Mouse (Mus musculus): ENCODE data around the gene Creld1. TPM values are rescaled to one million over a fixed set of nuclear protein-coding genes. Genes with fewer than 3 reads are reported as not detected.

Gene Creld1
- total RNA-seq, 1 experiment from 2014 or later = 3.4 TPM

DNA sequence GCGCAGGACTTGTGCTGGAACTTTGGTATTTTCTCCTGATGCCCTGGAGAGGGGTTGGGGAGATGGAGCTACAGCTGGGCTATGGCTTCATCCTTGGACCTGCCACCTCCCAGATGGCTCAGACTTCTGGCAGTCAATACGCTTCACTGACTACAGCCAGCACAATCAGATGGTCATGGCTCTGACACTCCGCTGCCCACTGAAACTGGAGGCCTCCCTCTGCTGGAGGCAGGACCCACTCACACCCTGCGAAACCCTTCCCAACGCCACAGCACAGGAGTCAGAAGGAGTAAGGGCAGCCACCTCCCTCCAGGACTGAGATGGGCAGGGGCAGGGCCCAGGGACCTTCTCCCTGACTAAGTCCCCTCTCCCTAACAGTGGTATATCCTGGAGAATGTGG is 17.5 kb upstream of the Creld1 start:
- no peak for ATAC-seq (replicated peaks; ENCODE audit: insufficient number of reproducible peaks, low FRiP score, low TSS enrichment, poor library complexity, severe bottlenecking)

DNA sequence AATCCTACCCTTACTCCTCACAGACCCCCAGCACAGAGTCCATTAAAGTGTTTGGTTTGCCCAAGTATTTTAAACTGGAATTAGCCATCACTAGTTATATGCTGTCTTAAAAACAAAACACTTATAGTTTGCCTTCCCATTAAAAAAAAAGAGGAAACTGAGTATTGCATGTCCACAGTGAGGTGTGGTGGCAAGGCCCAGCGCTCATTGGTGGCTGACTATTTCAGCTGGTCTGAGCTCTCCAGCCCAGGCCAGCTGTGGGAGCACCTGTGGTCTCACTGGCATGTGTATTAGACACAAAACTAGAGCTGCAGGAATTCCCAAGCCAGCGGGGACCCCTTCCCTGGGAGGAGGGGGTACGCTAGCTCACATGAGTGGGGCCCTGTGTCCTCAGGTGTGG is 14.6 kb upstream of the Creld1 start:
- ATAC-seq (replicated peaks; ENCODE audit: insufficient number of reproducible peaks, low FRiP score, low TSS enrichment, poor library complexity, severe bottlenecking) = no peak

DNA sequence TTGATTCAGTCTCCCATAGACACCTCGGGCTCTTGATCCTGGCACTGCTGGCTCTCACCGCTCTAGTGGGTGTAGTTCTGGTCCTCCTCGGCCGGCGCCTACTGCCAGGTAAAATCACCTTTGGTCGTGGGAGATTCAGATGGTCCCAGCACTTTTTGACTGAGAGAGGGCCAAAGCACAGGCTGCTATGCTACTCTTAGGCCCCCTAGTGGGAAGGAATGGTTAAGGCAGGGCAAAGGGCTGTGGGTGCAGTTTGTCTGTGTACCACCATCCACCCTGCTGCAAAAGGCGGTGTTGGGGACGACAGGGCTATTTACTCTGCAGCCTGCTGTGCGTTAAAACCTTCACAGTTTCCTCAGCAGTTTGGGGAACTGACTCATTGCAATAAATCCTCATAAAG is 14.1 kb upstream of the Creld1 start:
- peak; percentile 73 for ATAC-seq (replicated peaks; ENCODE audit: insufficient number of reproducible peaks, low FRiP score, low TSS enrichment, poor library complexity, severe bottlenecking)

DNA sequence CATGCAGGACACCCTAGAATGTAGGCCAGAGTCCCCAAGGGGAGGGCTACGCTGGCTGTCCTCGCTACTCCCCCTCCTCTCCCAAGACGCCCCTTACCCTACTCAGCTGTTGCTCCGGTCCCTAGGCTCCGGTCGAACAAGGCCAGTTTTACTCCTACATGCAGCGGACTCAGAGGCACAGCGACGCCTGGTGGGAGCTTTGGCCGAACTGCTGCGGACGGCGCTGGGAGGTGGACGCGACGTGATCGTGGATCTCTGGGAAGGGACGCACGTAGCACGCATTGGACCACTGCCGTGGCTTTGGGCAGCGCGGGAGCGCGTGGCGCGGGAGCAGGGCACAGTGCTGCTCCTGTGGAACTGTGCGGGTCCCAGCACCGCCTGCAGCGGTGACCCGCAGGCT is 13.7 kb upstream of the Creld1 start:
- peak; percentile 56 for ATAC-seq (replicated peaks; ENCODE audit: insufficient number of reproducible peaks, low FRiP score, low TSS enrichment, poor library complexity, severe bottlenecking)

DNA sequence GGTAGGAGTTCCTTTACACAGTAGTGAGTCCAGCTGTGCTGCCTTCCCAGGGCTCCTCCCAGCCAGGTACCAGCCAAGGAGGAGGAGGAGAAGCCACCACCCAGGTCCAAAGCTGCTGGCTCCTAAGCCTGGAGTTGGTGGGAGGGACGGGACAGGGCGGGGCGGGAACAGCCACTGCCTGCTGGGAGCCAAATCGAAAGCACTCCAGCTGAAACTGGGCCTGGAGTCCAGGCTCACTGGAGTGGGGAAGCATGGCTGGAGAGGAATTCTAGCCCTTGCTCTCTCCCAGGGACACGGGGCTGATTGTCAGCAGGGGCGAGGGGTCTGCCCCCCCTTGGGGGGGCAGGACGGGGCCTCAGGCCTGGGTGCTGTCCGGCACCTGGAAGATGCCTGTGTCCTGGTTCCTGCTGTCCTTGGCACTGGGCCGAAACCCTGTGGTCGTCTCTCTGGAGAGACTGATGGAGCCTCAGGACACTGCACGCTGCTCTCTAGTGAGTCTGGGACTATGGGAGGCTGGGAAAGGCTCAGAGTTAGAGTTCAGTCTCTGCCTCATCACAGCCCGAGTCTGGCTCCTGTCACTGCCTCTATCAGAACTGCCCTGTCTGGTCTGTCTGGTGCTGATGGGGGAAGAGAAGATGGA is 11.7 kb upstream of the Creld1 start, which contains the start of gene Il17rc:
TSS of gene Il17rc (plus strand) at position 131 of the 640 bp plus-strand sequence.
- no peak for ATAC-seq (replicated peaks; ENCODE audit: insufficient number of reproducible peaks, low FRiP score, low TSS enrichment, poor library complexity, severe bottlenecking)

DNA sequence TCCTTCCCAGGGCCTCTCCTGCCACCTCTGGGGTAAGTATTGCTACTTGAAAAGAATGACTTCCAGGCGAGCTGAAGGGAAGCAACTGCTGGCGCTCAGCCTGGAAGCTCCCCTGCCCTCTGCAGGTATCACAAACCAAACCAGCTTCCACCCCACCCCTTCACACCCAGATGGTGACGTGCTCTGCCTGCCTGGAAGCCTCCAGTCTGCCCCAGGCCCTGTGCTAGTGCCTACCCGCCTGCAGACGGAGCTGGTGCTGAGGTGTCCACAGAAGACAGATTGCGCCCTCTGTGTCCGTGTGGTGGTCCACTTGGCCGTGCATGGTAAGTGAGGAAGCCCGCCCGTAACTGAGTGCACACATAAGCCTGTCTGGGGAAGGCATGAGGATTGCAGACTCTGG is 11.0 kb upstream of the Creld1 start:
- ATAC-seq (replicated peaks; ENCODE audit: insufficient number of reproducible peaks, low FRiP score, low TSS enrichment, poor library complexity, severe bottlenecking) = no peak

DNA sequence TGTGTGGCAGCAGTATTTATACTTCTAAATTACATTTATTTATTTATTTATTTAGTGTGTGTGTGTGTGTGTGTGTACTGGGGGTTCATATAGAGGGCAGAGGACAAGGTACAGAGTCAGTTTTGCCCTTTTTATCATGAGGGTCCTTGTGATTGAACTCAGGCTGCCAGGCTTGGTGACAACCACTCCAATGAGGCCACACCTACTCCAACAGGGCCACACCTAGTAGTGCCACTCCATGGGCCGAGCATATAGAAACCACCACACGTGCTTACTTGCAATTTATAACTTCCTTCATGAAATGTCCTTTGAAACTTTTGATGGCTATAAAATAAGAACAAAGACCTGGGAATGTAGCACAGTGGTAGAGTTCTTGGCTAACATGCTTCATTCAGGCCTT is 9.9 kb upstream of the Creld1 start:
- ATAC-seq (replicated peaks; ENCODE audit: insufficient number of reproducible peaks, low FRiP score, low TSS enrichment, poor library complexity, severe bottlenecking) = no peak

DNA sequence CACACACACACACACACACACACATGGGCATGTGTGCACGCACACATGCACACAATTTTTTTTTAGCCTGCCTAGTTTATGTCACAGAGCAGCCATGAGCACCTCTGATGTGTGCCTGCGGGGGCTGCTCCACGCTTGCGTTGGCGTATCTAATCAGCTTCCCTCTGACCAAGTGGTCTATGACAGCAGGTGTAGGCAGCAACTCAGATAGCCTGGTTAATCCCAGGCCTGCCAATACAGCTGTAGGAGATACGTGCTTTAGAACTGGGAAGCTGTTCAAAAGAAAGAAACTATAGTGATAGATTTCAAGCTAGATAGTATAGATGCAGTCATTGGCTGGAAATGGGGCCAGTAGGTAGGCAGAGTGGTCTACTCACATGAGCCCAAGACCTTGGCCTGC is 9.4 kb upstream of the Creld1 start:
- no peak for ATAC-seq (replicated peaks; ENCODE audit: insufficient number of reproducible peaks, low FRiP score, low TSS enrichment, poor library complexity, severe bottlenecking)

DNA sequence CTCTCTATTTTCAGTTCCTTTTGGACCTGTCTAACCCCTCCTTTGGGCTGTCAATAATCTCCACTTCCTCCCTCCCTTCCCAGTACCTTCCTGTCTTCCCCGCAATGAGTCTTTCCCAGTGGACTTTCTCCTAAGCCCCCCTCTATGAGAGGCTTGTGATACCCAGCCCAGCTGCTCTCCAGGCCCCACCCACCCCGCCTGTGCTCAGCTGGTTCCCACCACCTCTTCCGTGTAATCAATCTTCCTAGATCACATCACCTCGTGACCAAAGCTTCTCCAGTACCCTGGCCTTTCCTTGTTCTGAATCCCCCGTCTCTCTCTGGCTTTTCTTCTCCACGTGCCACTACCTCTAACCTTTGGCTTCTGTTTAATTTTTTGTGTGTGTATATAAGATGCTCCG is 5.7 kb upstream of the Creld1 start:
- ATAC-seq (replicated peaks; ENCODE audit: insufficient number of reproducible peaks, low FRiP score, low TSS enrichment, poor library complexity, severe bottlenecking) = no peak

DNA sequence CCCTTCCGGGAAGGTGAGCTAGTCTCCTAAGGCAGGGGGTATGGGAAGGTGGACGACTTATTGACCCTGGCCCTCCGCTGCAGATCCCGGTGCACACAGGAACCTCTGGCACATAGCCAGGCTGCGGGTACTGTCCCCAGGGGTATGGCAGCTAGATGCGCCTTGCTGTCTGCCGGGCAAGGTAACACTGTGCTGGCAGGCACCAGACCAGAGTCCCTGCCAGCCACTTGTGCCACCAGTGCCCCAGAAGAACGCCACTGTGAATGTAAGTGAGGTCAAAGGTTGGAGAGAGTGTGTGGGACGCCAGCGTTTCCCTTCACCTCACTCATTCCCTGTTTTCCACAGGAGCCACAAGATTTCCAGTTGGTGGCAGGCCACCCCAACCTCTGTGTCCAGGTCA is 4.2 kb upstream of the Creld1 start:
- ATAC-seq (replicated peaks; ENCODE audit: insufficient number of reproducible peaks, low FRiP score, low TSS enrichment, poor library complexity, severe bottlenecking) = no peak

DNA sequence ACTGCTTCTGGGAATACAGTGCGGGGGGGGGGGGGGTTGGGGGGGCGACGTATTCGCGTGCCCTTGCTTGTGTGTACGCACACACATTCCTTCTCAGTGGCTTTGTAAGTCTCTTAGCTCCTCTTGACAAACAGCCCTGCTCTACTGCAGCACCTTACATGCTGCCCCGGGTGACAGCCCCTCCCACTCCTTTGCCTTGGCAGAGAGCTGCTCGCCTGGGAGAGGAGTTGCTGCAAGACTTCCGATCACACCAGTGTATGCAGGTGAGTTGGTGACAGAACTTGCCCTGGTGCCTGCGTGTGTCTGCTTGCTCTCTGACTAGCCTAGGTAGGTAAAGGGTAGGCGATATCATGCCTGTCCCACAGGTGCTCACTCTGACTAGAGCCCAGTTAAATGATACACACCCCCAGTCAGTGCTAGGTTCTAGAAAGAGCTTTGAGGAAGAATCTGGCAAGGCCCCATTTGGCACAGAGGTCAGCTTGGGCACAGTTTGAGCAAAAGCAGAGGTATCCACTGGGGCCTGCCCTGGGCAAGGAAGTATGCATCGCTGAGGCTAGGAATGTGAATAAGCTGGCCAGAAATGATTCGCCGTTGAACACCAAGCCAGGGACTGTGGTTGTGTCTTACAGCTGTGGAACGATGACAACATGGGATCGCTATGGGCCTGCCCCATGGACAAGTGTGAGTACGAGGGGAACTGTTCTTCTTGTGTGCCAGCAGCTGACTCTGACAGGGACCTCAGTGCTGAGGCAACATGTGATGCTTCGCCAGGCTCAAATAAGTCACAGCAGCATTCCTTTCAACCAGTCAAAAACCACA is 2.3 kb upstream of the Creld1 start:
- no peak for ATAC-seq (replicated peaks; ENCODE audit: insufficient number of reproducible peaks, low FRiP score, low TSS enrichment, poor library complexity, severe bottlenecking)

DNA sequence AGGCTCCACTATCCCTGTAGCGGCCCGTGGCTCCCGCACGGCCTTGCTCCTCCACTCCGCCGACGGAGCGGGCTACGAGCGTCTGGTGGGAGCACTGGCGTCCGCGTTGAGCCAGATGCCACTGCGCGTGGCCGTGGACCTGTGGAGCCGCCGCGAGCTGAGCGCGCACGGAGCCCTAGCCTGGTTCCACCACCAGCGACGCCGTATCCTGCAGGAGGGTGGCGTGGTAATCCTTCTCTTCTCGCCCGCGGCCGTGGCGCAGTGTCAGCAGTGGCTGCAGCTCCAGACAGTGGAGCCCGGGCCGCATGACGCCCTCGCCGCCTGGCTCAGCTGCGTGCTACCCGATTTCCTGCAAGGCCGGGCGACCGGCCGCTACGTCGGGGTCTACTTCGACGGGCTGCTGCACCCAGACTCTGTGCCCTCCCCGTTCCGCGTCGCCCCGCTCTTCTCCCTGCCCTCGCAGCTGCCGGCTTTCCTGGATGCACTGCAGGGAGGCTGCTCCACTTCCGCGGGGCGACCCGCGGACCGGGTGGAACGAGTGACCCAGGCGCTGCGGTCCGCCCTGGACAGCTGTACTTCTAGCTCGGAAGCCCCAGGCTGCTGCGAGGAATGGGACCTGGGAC is 509 bp upstream of the Creld1 start:
- peak; percentile 12; the same call in 1 of the 2 replicates for ATAC-seq (replicated peaks; ENCODE audit: insufficient number of reproducible peaks, low FRiP score, low TSS enrichment, poor library complexity, severe bottlenecking)

DNA sequence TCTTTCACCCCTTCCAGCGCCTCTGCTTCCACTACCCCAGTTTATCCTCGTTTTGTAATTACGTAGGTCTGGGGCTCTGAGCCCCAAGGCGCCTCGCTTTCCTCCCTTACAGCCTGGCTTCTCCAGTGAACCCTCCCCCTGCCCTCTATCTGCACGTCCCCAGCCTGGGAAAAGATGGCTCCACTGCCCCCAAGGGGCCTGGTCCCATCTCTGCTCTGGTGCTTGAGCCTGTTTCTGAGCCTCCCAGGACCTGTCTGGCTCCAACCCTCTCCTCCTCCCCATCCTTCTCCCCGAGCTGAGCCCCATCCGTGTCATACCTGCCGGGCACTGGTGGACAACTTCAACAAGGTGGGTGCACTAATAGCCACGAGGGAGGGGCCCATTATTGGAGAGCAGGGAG is 632 bp downstream of the Creld1 start:
- no peak for ATAC-seq (replicated peaks; ENCODE audit: insufficient number of reproducible peaks, low FRiP score, low TSS enrichment, poor library complexity, severe bottlenecking)

DNA sequence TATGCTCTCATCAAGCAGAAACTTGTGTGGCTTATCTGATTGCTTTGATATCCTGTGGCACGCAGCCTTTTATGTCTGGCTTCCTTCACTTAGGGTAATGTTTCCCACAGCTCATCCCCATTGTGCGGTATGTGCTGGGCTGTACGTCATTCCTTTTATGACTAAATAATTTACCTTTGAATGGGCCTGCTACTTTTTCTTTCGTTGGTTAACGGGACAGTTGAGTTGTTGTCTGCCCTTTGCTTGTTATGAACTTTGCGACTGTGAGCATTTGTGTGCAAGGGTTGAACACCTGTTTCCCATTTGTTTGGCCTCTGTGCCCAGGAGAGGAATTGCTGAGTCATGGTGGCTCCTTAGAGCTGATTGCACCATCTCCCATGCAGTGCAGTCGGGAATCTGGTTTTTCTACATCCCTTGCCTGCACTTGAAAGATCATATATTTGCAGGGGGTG is 4.1 kb downstream of the Creld1 start:
- no peak for ATAC-seq (replicated peaks; ENCODE audit: insufficient number of reproducible peaks, low FRiP score, low TSS enrichment, poor library complexity, severe bottlenecking)

DNA sequence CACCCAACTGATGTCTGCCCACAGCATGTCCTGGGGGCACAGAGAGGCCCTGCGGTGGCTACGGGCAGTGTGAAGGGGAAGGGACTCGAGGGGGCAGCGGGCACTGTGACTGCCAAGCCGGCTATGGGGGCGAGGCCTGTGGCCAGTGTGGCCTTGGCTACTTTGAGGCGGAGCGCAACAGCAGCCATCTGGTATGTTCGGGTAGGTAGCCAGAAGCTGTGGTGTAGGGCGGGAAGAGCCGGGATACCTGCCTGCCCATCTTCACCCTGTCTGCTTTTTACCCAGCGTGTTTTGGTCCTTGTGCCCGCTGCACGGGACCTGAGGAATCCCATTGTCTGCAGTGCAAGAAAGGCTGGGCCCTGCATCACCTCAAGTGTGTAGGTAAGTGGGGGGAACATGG is 6.3 kb downstream of the Creld1 start:
- ATAC-seq (replicated peaks; ENCODE audit: insufficient number of reproducible peaks, low FRiP score, low TSS enrichment, poor library complexity, severe bottlenecking) = no peak

DNA sequence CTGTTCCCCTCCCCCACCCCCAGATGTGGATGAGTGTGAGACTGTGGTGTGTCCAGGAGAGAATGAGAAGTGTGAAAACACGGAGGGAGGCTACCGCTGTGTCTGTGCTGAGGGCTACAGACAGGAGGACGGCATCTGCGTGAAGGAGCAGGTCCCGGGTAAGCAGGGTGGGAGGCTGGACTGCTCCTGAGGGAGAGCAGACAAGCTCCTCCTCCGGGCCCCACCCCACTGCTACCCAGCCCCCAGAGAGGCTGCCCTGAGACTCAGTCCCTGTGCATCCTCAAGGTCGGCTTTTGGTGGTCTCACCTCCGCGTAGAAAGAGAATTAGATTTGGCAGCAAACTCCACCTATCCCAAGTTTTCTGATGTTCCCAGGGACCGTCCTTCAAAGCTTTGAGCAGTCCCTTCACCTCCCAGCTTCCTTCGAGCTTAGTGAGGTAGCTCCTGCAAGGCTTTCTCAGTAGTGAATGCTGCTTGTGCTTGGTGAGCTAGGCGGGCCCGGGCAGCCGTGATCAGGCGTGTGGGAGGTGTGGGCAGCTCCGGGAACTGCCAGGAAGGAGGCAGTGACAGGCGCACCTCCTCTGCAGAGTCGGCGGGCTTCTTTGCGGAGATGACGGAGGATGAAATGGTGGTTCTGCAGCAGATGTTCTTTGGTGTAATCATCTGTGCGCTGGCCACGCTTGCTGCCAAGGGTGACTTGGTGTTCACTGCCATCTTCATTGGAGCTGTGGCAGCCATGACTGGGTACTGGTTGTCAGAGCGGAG is 9.2 kb downstream of the Creld1 start:
- no peak for ATAC-seq (replicated peaks; ENCODE audit: insufficient number of reproducible peaks, low FRiP score, low TSS enrichment, poor library complexity, severe bottlenecking)

DNA sequence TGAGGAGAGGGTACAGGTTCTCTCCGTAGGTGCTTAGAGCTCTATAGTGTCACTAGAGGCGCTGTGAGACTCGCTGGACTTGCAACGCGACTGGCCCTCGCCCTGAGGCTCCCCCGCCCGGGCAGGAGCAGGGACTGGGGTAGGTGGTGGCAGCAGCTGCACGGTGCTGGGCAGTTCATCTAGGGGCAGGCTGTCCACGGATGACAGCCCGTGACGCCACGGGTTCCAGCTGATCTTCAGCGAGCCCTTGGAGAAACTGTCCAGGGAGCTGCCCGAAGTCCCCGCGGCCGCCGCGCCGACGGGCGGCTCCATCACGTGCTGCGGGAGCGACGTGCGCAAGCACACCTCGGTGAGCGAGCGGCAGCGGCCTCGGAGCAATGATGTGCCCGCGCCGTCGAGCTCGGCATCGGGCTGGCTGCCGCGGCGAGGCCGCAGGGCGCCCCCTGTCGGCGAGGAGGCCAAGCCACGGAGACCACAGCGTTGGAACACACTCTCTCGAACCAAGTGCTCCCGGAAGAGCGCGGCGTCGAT is 11.2 kb downstream of the Creld1 start:
- peak; percentile 75 for ATAC-seq (replicated peaks; ENCODE audit: insufficient number of reproducible peaks, low FRiP score, low TSS enrichment, poor library complexity, severe bottlenecking)

DNA sequence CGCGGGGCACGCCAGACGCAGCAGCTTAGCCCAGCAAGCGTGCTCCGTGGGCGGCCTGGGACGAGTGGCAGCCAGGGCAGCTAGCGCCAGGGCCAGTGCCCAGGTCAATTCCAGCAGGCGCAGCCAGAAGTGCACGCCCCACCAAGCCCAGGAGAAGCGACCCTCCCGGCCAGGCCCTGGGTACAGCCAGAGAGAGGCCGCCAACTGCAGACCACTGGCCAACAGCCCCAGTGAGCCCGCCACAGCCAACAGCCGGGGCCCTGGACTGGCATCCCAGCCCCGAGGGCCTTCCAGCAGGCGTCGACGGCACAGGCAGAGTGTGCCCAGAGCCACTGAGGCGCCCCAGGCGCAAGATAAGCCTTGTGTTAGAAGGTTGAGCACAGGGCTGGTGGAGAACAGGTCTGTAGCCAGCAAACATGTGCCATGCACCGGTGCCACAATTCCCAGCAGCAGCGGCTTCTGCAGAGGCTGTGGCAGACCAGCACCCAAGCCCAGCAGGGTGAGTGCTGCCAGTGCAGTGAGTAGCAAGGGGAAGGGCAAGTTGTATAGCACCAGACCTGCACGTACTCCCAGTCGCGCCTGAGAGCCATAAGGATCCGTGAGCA is 12.1 kb downstream of the Creld1 start:
- ATAC-seq (replicated peaks; ENCODE audit: insufficient number of reproducible peaks, low FRiP score, low TSS enrichment, poor library complexity, severe bottlenecking) = no peak

DNA sequence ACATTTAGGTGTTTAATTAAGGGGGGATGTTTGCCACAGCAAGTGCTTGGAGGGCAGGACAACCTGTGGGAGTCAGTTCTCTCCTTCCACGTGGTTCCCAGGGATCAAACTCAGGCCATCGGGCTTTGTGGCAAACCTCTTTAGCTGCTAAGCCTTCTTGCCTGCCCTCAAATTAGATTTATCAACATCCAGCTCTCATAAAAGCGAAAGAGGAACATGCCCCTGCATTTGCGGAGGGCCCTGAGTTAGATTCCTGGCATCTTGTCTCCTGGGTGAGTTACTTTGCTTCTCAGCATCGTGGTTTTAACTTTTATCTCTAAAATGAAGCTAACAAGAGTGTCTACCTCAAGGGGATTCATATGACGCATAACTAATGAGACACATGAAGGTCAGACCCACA is 16.2 kb downstream of the Creld1 start:
- ATAC-seq (replicated peaks; ENCODE audit: insufficient number of reproducible peaks, low FRiP score, low TSS enrichment, poor library complexity, severe bottlenecking) = no peak

Data from monocyte, adult 5-6 weeks (primary cell).